Mouse (Mus musculus) embryonic stem cell, embryonic (primary cell): ENCODE results near the gene Phldb2.

ENCODE experiments used
- CTCF ChIA-PET, 4 experiments: fragments of 300-600 bp in 2 of 4; fragments of 350-600 bp in 2 of 4; sonication (Branson Sonifier 250); formaldehyde crosslinking; loops; one replicate each; lab custom pipeline; 2022; ENCODE audit warnings: inconsistent platforms in 2 of 4; lab: Charles Lee
- POLR2A ChIA-PET, 4 experiments: fragments of 300-600 bp in 2 of 4; fragments of 350-600 bp in 2 of 4; sonication (Branson Sonifier 250); formaldehyde crosslinking; loops; one replicate each; lab custom pipeline; 2022; ENCODE audit warnings: antibody characterized with exemption in 4 of 4, inconsistent platforms in 1 of 4; lab: Charles Lee

Gene Phldb2

DNA sequence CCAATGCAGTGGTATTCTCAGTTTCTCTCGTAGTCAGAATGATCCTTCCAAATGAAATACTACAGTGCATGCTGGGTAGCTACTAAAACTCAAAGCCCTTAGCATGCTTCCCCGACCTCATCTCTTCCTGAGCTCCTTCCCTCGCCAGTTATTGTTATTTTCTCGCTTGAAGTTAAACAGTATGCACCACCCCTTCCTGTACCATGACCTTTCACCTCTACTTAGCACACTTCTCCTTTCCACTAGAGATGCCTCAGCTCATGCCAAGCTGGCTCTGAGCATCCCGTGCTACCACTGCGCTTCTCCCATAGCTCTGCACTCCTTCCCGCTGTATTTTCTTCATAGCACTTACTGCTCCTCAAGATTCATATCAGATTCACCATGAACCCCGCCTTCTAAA lies 215.5 kb downstream of the Phldb2 start:
- POLR2A ChIA-PET: interaction anchor here in 2 of 4 experiments (0.5 to 1.8 kb wide), 7 partner anchors 10 to 273 kb away, joined by 3 to 8 read pairs (median 5); partner anchors contain the start of genes Plcxd2 (in 1 of the 2) and Tagln3 (in 1 of the 2)
- CTCF ChIA-PET: no interaction called here

DNA sequence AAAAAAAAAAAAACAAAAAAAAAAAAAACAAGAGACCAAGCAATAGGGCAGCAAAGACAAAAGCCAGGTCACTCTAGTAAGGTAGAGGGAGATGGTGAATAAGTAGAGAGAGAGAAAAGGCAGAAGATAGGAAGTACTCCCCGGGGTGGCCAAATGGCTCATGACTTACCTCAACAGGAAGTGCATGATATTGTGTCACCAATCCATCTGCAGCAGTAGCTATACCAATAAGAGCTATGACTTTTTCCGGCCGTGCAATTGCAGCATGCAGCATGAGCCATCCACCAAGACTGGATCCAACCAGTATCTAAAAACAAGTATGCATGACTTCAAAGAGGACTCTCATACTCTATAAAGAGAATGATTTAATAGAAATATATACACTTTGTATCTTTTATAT lies 216.7 kb downstream of the Phldb2 start:
- CTCF ChIA-PET: no interaction called here

DNA sequence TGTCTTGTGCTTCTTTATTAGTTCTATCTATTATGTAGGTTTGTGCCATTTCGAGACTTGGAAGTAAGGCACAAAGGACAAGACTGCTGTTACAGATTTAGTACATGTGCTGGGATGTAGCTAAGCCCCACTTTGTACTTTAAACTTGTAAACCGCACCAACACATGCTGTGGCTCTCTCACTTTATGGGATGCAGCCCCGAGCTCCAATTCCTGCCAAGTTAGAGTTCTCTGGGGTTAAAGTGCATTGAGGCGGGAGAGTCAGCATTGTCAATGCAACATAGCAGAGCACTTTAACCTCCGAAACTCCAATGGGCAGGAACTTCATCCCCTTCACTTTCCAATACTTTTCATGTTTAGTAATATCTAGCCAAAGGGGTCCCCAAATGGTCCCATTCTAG lies 224.2 kb downstream of the Phldb2 start:
- ChIA-PET POLR2A (interaction anchor here in 3 of 4 experiments (0.6 to 1.2 kb wide), 3 partner anchors 11 to 209 kb away, joined by 3 read pairs; no protein-coding TSS in a partner anchor), CTCF (no interaction called here)

More for the DNA sequence above, 216.7 kb downstream of the Phldb2 start:
- POLR2A ChIA-PET: interaction anchor here in 1 of 4 experiments (0.6 to 1.8 kb wide), 3 partner anchors 8 to 13 kb away, joined by 4 to 6 read pairs (median 5); no protein-coding TSS in a partner anchor

DNA sequence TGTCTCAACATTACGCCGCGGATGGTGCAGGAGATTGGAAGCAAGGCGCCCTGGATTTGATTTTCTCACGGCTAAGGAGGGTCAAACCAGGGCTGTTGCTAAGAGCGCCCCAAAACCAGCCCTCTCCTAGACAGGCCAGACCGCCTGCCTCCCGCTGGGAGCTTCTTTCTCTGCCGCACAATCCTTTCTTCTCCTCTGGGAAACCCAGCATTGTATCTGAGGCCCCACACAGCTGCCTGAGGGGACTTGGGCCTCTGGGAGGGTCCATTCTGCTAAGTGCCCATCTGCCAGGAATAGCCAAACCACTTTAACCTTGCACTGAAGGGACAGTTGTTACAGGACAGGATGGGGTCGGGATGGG lies 228.7 kb downstream of the Phldb2 start:
- ChIA-PET CTCF (interaction anchor here in 1 of 4 experiments (0.8 kb wide), 1 partner anchor 40 kb away, joined by 3 read pairs; no protein-coding TSS in a partner anchor), POLR2A (interaction anchor here (0.6 to 2.5 kb wide), 8 partner anchors 14 to 285 kb away, joined by 3 to 19 read pairs (median 4); partner anchors contain the start of genes Abhd10 (in 4 of the 4) and Plcxd2 (in 1 of the 4))

- CTCF ChIA-PET: interaction anchor here in 1 of 4 experiments (0.8 to 1.0 kb wide), 2 partner anchors 39 to 63 kb away, joined by 3 read pairs; no protein-coding TSS in a partner anchor
- POLR2A ChIA-PET: interaction anchor here (0.6 to 2.5 kb wide), 13 partner anchors 13 to 286 kb away, joined by 3 to 19 read pairs (median 5); partner anchors contain the start of genes Abhd10 (in 4 of the 4) and Plcxd2 (in 2 of the 4)
Observed at GRCm38 (mm10) chr16:45724061-45724741, 229.2 kb downstream of the Phldb2 start, which contains the start of gene Tagln3. TSS of gene Tagln3 (minus strand) at chr16:45724608.

- ChIA-PET CTCF (interaction anchor here in 2 of 4 experiments (0.6 to 1.0 kb wide), 2 partner anchors 32 to 64 kb away, joined by 3 to 13 read pairs; no protein-coding TSS in a partner anchor), POLR2A (interaction anchor here (0.6 to 2.5 kb wide), 11 partner anchors 14 to 287 kb away, joined by 3 to 19 read pairs (median 4); partner anchors contain the start of genes Abhd10 (in 4 of the 4) and Plcxd2 (in 2 of the 4))
Observed at GRCm38 (mm10) chr16:45723172-45723901, 230.1 kb downstream of the Phldb2 start.

- ChIA-PET POLR2A (interaction anchor here in 1 of 4 experiments (1.1 kb wide), 1 partner anchor 121 kb away, joined by 3 read pairs; no protein-coding TSS in a partner anchor), CTCF (no interaction called here)
Observed at GRCm38 (mm10) chr16:45722460-45722951, 230.9 kb downstream of the Phldb2 start.

DNA sequence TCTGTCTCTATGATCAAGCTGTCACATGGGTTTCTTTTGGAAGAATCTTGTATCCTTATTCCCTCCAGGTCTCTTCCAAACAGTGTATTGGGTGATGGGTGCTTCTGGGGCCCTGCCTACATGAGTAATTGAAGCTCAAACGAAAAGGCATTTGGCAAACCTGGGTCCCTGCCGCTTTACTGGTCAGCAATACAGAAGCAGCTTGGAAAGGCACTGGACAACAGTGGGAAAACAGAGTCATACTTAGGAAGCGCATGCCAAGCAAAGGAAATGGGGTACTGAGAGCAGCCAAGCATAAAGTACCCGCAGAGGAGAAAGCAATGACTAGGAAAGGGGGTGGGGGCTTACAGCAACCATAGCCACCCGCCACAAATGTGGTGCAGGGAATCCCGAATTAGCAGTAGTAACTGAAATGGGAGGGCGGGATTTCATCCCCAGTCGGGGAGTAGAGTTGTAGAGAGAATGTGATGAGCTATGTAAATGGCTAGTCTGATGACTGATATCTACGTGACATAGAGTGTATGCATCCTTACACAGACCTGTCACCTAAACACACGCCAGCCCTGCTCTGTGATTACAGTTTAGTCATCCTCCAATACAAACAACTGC lies 233.3 kb downstream of the Phldb2 start:
- POLR2A ChIA-PET: interaction anchor here in 2 of 4 experiments (0.8 to 2.0 kb wide), 3 partner anchors 20 to 290 kb away, joined by 4 to 13 read pairs (median 6); partner anchors contain the start of genes Abhd10 (in 1 of the 2) and Plcxd2 (in 1 of the 2)
- CTCF ChIA-PET: interaction anchor here in 1 of 4 experiments (0.5 kb wide), 1 partner anchor 289 kb away, joined by 5 read pairs; no protein-coding TSS in a partner anchor

- ChIA-PET POLR2A (interaction anchor here in 1 of 4 experiments (0.6 kb wide), 1 partner anchor 35 kb away, joined by 3 read pairs; no protein-coding TSS in a partner anchor), CTCF (no interaction called here)
Observed at GRCm38 (mm10) chr16:45718296-45718695, 235.1 kb downstream of the Phldb2 start.

GRCm38 (mm10) chr16:45714489-45715150 lies 238.8 kb downstream of the Phldb2 start:
- CTCF ChIA-PET: no interaction called here

GRCm38 (mm10) chr16:45713878-45714277 lies 239.5 kb downstream of the Phldb2 start:
- POLR2A ChIA-PET: interaction anchor here in 1 of 4 experiments (1.2 kb wide), 1 partner anchor 210 kb away, joined by 3 read pairs; no protein-coding TSS in a partner anchor
- CTCF ChIA-PET: no interaction called here

More at GRCm38 (mm10) chr16:45714489-45715150, 238.8 kb downstream of the Phldb2 start:
- POLR2A ChIA-PET: interaction anchor here in 2 of 4 experiments (0.6 to 1.9 kb wide), 3 partner anchors 28 to 464 kb away, joined by 3 to 5 read pairs (median 4); partner anchors contain the start of gene Abhd10 (in 1 of the 2)

DNA sequence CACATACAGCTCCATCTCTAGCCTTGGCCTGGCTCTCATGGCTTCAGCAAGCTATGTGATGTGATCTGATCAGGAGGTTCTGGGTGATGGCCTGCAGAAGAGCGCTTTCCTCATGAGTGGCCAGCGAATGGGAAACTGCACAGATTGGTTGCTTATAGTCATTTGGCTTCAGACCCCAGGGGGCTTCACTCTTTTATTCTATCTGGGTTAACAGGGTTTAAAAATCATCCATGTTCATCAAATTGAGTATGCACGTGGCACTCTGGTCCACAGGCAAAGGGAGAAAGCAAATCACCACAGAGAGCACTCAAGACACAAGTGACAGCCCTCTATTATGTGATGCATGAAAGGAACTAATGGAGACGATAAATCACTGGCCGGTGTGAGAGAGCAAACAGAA lies 240.1 kb downstream of the Phldb2 start:
- CTCF ChIA-PET: no interaction called here
- POLR2A ChIA-PET: no interaction called here

GRCm38 (mm10) chr16:45711263-45711662 lies 242.1 kb downstream of the Phldb2 start:
- ChIA-PET CTCF (interaction anchor here in 1 of 4 experiments (2.5 kb wide), 1 partner anchor 256 kb away, joined by 11 read pairs; no protein-coding TSS in a partner anchor), POLR2A (no interaction called here)

- CTCF ChIA-PET: interaction anchor here in 1 of 4 experiments (0.5 kb wide), 1 partner anchor 10 kb away, joined by 3 read pairs; no protein-coding TSS in a partner anchor
- POLR2A ChIA-PET: no interaction called here
Observed at GRCm38 (mm10) chr16:45699301-45699700, 254.1 kb downstream of the Phldb2 start.

DNA sequence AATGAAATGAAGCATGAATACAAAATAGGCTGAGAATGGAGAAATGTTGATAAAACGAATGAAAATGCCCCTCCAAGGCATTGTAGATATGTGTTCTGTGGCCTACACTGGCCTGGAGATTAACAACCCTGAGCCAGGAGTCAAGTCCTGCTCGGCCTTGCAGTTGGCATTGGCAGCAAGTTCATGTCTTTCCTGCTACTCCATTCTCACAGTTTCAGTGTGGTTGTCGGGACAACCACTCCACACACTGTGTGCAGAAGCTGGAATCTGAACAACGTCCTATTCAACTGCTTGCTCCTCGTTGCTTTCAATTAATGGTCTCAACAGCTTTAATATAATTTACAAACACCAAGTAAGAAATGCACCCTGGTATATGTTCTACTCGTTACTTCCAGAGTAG lies 255.4 kb downstream of the Phldb2 start:
- POLR2A ChIA-PET: no interaction called here
- CTCF ChIA-PET: no interaction called here
